Mouse (Mus musculus) thymus, adult 2 months (tissue): Measurements from ENCODE around the gene Zkscan17.
A peak's percentile ranks its signal among the peaks of the same experiment; 100 is the strongest.

Source experiments
- CTCF ChIP-seq: fragments of 200-500 bp; IDR thresholded peaks from 2 replicates; pipeline ENCODE4 v1.5.1; 2012; ENCODE audit warnings: mild to moderate bottlenecking, control low read depth, low read length, moderate library complexity, borderline replicate concordance; ENCODE audit not compliant: control insufficient read depth, poor library complexity, insufficient read depth; ENCODE audit errors: extremely low read depth
- POLR2A ChIP-seq: fragments of 200-500 bp; IDR thresholded peaks from 2 replicates; pipeline ENCODE4 v1.6.1; 2012; ENCODE audit warnings: mild to moderate bottlenecking, low read length, control low read depth, moderate library complexity; ENCODE audit not compliant: control insufficient read depth, poor library complexity, insufficient read depth; ENCODE audit errors: extremely low read depth

DNA sequence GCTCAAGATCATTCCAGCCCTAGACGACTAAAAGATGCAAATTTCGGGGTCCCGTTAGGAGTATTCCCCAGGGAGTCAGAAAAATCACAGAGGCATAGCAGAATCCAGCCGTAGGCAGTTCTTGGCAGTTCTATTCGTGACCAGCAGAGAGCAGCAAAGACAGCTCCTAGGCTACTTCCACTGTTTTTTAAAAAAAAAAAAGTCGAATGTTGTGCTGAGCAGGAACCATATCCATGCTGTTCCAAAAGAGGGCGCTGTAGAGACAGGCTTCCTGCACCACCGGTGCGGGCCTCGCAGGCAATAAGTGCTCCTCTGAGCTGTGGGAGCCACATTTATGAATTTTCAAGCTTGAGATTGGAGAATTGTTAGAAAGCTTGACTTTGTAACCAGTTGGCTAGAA lies 1.3 kb downstream of the Zkscan17 start:
- TF ChIP-seq POLR2A (no peak), CTCF (peak; percentile 80)
